Mouse (Mus musculus) midbrain, embryonic 13.5 days (tissue): Measurements from ENCODE around the gene Trim40. TPM values are rescaled to one million over a fixed set of nuclear protein-coding genes. Genes with fewer than 3 reads are reported as not detected.
"Not testable (repeated sequence)": the region's sequence is repeated elsewhere in the genome, so short reads cannot be mapped to it uniquely, and the experiment has no call there.

Source experiments
- ATAC-seq: fragments of 200-750 bp; cut with Nextera tagmentation; 2 replicates; pipeline ENCODE4 v1.8.0; 2017; ENCODE audit warnings: mild to moderate bottlenecking, moderate TSS enrichment, moderate library complexity
- H3K27ac ChIP-seq: fragments of 300-500 bp; sonication (generic); 2 replicates; pipeline ENCODE4 v1.5.1; 2015; ENCODE audit warnings: inconsistent platforms, mild to moderate bottlenecking, moderate library complexity
- H3K27me3 ChIP-seq: fragments of 300-500 bp; sonication (generic); 2 replicates; pipeline ENCODE4 v1.6.1; 2015; ENCODE audit warnings: mild to moderate bottlenecking, inconsistent platforms
- H3K36me3 ChIP-seq: fragments of 300-500 bp; sonication (generic); 2 replicates; pipeline ENCODE4 v1.6.1; 2015; ENCODE audit warnings: mild to moderate bottlenecking, inconsistent platforms
- H3K4me1 ChIP-seq: fragments of 300-500 bp; sonication (generic); replicated peaks from 2 replicates; pipeline ENCODE4 v1.6.1; 2015; ENCODE audit warnings: inconsistent platforms
- H3K4me2 ChIP-seq: fragments of 300-500 bp; sonication (generic); replicated peaks from 2 replicates; pipeline ENCODE4 v1.6.1; 2015; ENCODE audit warnings: moderate library complexity, mild to moderate bottlenecking, inconsistent platforms
- H3K4me3 ChIP-seq: fragments of 300-500 bp; sonication (generic); replicated peaks from 2 replicates; pipeline ENCODE4 v1.5.1; 2015; ENCODE audit warnings: mild to moderate bottlenecking, inconsistent platforms
- H3K9ac ChIP-seq: fragments of 300-500 bp; sonication (generic); replicated peaks from 2 replicates; pipeline ENCODE4 v1.6.1; 2015; ENCODE audit warnings: mild to moderate bottlenecking, inconsistent platforms
- H3K9me3 ChIP-seq: fragments of 300-500 bp; sonication (generic); 2 replicates; pipeline ENCODE4 v1.6.1; 2016; ENCODE audit warnings: mild to moderate bottlenecking, inconsistent platforms
- WGBS: fragments of 180-500 bp; shearing (Covaris S2); methylation state at CpG from one replicate; pipeline ENCODE4 v1.1.7; 2015; 5-methylcytosine and 5-hydroxymethylcytosine counted together
- polyA plus RNA-seq: library from polyadenylated mRNA; unstranded; fragments of >200 nt; fragmentation: Nextera tagmentation; extraction: Ambion mirVana; gene quantifications from 2 replicates; pipeline ENCODE4 v1.2.1, GENCODE M21; 2015

Gene Trim40
- polyA plus RNA-seq, 1 experiment from 2014 or later: not detected

- Histone ChIP-seq H3K27ac (no peak overlapping the region), H3K4me3 (no peak overlapping the region), H3K4me2 (no peak overlapping the region), H3K4me1 (no peaks in the 10 kb centered on the region), H3K9ac (no peak overlapping the region), H3K36me3 (no peaks in the 10 kb centered on the region), H3K27me3 (no peaks in the 10 kb centered on the region), H3K9me3 (no peaks in the 10 kb centered on the region)
- 63% methylated on average over 2 of the region's 2 CpGs for WGBS
- ATAC-seq: no peak
Observed at GRCm38 (mm10) chr17:36912031-36912430, 22.1 kb upstream of the Trim40 start.

- Histone ChIP-seq H3K36me3 (no peaks in the 10 kb centered on the region), H3K4me2 (no peak overlapping the region), H3K4me3 (no peak overlapping the region), H3K9ac (no peak overlapping the region), H3K4me1 (no peaks in the 10 kb centered on the region), H3K9me3 (no peaks in the 10 kb centered on the region), H3K27me3 (no peaks in the 10 kb centered on the region), H3K27ac (no peak overlapping the region)
- no peak for ATAC-seq
- 64% methylated on average over 4 of the region's 4 CpGs for WGBS
Observed at GRCm38 (mm10) chr17:36909802-36910201, 19.9 kb upstream of the Trim40 start.

GRCm38 (mm10) chr17:36908235-36908634, 18.3 kb upstream of the Trim40 start:
- ATAC-seq: no peak
- Histone ChIP-seq H3K4me2 (no peak overlapping the region), H3K36me3 (no peaks in the 10 kb centered on the region), H3K9me3 (no peaks in the 10 kb centered on the region), H3K4me3 (no peak overlapping the region), H3K9ac (no peak overlapping the region), H3K4me1 (no peaks in the 10 kb centered on the region), H3K27ac (no peak overlapping the region), H3K27me3 (no peaks in the 10 kb centered on the region)
- 68% methylated on average over 1 of the region's 1 CpGs for WGBS

GRCm38 (mm10) chr17:36903651-36904050, 13.7 kb upstream of the Trim40 start:
- Histone ChIP-seq H3K9ac (no peak overlapping the region), H3K36me3 (no peaks in the 10 kb centered on the region), H3K4me2 (no peak overlapping the region), H3K4me1 (no peaks in the 10 kb centered on the region), H3K27me3 (no peaks in the 10 kb centered on the region), H3K27ac (no peak overlapping the region), H3K4me3 (no peak overlapping the region), H3K9me3 (no peaks in the 10 kb centered on the region)
- WGBS: 78% methylated on average over 3 of the region's 3 CpGs
- ATAC-seq: no peak

GRCm38 (mm10) chr17:36900691-36901090, 10.8 kb upstream of the Trim40 start:
- no peak overlapping the region for H3K4me2 ChIP-seq
- H3K27ac ChIP-seq: no peak overlapping the region
- no peak overlapping the region for H3K4me3 ChIP-seq
- H3K36me3 ChIP-seq: no peaks in the 10 kb centered on the region
- ATAC-seq: no peak
- no peak overlapping the region for H3K9ac ChIP-seq
- no peaks in the 10 kb centered on the region for H3K27me3 ChIP-seq
- 41% methylated on average over 1 of the region's 1 CpGs for WGBS
- H3K9me3 ChIP-seq: no peaks in the 10 kb centered on the region
- no peaks in the 10 kb centered on the region for H3K4me1 ChIP-seq

- no peak for ATAC-seq
- Histone ChIP-seq H3K36me3 (no peaks in the 10 kb centered on the region), H3K9ac (no peak overlapping the region), H3K27me3 (no peaks in the 10 kb centered on the region), H3K4me3 (no peak overlapping the region), H3K4me2 (no peak overlapping the region), H3K4me1 (no peaks in the 10 kb centered on the region), H3K9me3 (no peaks in the 10 kb centered on the region), H3K27ac (no peak overlapping the region)
- 92% methylated on average over 5 of the region's 5 CpGs for WGBS
Observed at GRCm38 (mm10) chr17:36900001-36900400, 10.1 kb upstream of the Trim40 start.

GRCm38 (mm10) chr17:36899376-36899775, 9.5 kb upstream of the Trim40 start:
- no peak overlapping the region for H3K9ac ChIP-seq
- WGBS: 86% methylated on average over 4 of the region's 4 CpGs
- no peaks in the 10 kb centered on the region for H3K4me1 ChIP-seq
- no peak overlapping the region for H3K4me3 ChIP-seq
- no peaks in the 10 kb centered on the region for H3K36me3 ChIP-seq
- no peaks in the 10 kb centered on the region for H3K27me3 ChIP-seq
- H3K9me3 ChIP-seq: no peaks in the 10 kb centered on the region
- no peak overlapping the region for H3K4me2 ChIP-seq
- no peak for ATAC-seq
- H3K27ac ChIP-seq: no peak overlapping the region

- Histone ChIP-seq H3K27ac (no peak within 1 kb of the TSS), H3K27me3 (no peaks in the 10 kb centered on the region), H3K4me2 (no peak within 1 kb of the TSS), H3K9me3 (no peaks in the 10 kb centered on the region), H3K4me1 (no peaks in the 10 kb centered on the region), H3K36me3 (no peaks in the 10 kb centered on the region), H3K9ac (no peak within 1 kb of the TSS), H3K4me3 (no peak within 1 kb of the TSS)
- no peak for ATAC-seq
- WGBS: 71% methylated on average over 6 of the region's 6 CpGs
Observed at GRCm38 (mm10) chr17:36897552-36898205, 7.8 kb upstream of the Trim40 start, which contains the start of gene Trim31. Gene Trim31, plus strand, starts transcription at chr17:36898118.

GRCm38 (mm10) chr17:36897065-36897464, 7.1 kb upstream of the Trim40 start:
- H3K9me3 ChIP-seq: no peaks in the 10 kb centered on the region
- no peak for ATAC-seq
- H3K36me3 ChIP-seq: no peaks in the 10 kb centered on the region
- no peak overlapping the region for H3K9ac ChIP-seq
- no peaks in the 10 kb centered on the region for H3K4me1 ChIP-seq
- no peak overlapping the region for H3K4me2 ChIP-seq
- no peaks in the 10 kb centered on the region for H3K27me3 ChIP-seq
- no peak overlapping the region for H3K27ac ChIP-seq
- H3K4me3 ChIP-seq: no peak overlapping the region

- Histone ChIP-seq H3K36me3 (no peaks in the 10 kb centered on the region), H3K9me3 (no peaks in the 10 kb centered on the region), H3K4me3 (no peak overlapping the region), H3K4me2 (no peak overlapping the region), H3K27me3 (peaks cover 2% of the 10 kb centered on the region; the same call in 1 of the 2 replicates), H3K9ac (no peak overlapping the region), H3K4me1 (no peaks in the 10 kb centered on the region), H3K27ac (no peak overlapping the region)
- ATAC-seq: no peak
- WGBS: 91% methylated on average over 1 of the region's 1 CpGs
Observed at GRCm38 (mm10) chr17:36896583-36896982, 6.7 kb upstream of the Trim40 start.

GRCm38 (mm10) chr17:36893387-36893786, 3.5 kb upstream of the Trim40 start:
- no peak overlapping the region for H3K9ac ChIP-seq
- no peaks in the 10 kb centered on the region for H3K4me1 ChIP-seq
- no peak for ATAC-seq
- no peak overlapping the region for H3K27ac ChIP-seq
- no peak overlapping the region for H3K4me3 ChIP-seq
- no peak overlapping the region for H3K4me2 ChIP-seq
- WGBS: 82% methylated on average over 5 of the region's 5 CpGs
- no peaks in the 10 kb centered on the region for H3K9me3 ChIP-seq
- H3K36me3 ChIP-seq: no peaks in the 10 kb centered on the region
- peaks cover 4% of the 10 kb centered on the region; the same call in 1 of the 2 replicates for H3K27me3 ChIP-seq

- Histone ChIP-seq H3K4me1 (no peaks in the 10 kb centered on the region), H3K27ac (no peak overlapping the region), H3K36me3 (no peaks in the 10 kb centered on the region), H3K27me3 (peaks cover 4% of the 10 kb centered on the region; the same call in 1 of the 2 replicates), H3K9ac (no peak overlapping the region), H3K9me3 (no peaks in the 10 kb centered on the region), H3K4me3 (no peak overlapping the region), H3K4me2 (no peak overlapping the region)
- 15% methylated on average over 2 of the region's 2 CpGs for WGBS
- peak; percentile 60; the same call in 1 of the 2 replicates for ATAC-seq
Observed at GRCm38 (mm10) chr17:36892362-36892761, 2.4 kb upstream of the Trim40 start.

- not testable (repeated sequence) for H3K4me3 ChIP-seq, H3K27ac ChIP-seq, H3K4me1 ChIP-seq, H3K27me3 ChIP-seq, H3K4me2 ChIP-seq, H3K9ac ChIP-seq, H3K36me3 ChIP-seq, H3K9me3 ChIP-seq, ATAC-seq
- 92% methylated on average over 1 of the region's 1 CpGs for WGBS
Observed at GRCm38 (mm10) chr17:36891496-36891895, 1.6 kb upstream of the Trim40 start.
